Mouse (Mus musculus): ENCODE results near the gene Rgs11. TPM values are rescaled to one million over a fixed set of nuclear protein-coding genes. Genes with fewer than 3 reads are reported as not detected.

Rgs11 gene
- total and polyA plus RNA-seq, 3 experiments, result 0.31 to 3.5 (median 0.34) TPM

DNA sequence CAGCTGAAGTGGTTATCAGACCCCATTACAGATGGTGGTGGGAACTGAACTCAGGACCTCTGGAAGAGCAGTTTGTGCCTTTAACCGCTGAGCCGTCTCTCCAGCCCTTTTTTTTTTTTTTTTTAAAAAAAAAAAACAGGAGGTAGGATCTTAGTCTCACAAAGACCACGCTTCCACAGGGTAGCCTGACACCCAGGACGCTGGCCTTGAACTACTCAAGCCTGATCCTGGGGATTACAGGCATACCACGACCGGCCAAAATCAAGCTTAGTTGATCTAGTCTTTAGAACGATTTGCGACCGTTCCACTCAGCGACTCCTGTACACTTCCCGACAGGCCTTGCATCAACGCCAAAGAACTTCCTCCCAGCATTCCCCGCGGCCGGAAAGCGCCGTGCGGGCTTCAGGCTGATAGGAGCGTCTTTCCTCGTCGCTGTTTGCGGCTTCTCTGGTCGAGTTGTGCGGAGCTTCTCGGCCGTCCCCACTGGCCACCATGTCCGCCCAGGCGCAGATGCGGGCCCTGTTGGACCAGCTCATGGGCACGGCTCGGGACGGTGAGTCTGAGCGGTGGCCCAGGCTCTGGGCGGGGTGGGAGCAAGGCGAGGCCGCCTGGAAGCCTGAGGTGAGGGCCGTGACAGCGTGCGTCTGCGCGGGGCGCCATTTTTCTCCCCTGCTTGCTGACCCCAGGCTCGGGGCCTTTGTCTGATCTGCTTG is 49.9 kb downstream of the Rgs11 start, which contains the start of gene Luc7l:
TSS of gene Luc7l (plus strand) at position 358 of the 713 bp plus-strand sequence.
- no peaks in the 10 kb centered on the region; the same call in 1 of the 2 replicates for H3K79me2 ChIP-seq (replicated peaks; ENCODE audit: control insufficient read depth, insufficient read depth, low read length)
- H3K27me3 ChIP-seq (ENCODE audit: control insufficient read depth, insufficient read depth, low read length), result no peaks in the 10 kb centered on the region
- TF ChIP-seq POLR2A (IDR thresholded peaks at IDR 0.05; ENCODE audit: insufficient read depth, low read depth, low read length) (peak; percentile 96), EP300 (IDR thresholded peaks at IDR 0.05; ENCODE audit: insufficient read depth, low read depth, low read length) (peak; percentile 81), CTCF (IDR thresholded peaks at IDR 0.05) (no peak)
- intact Hi-C loops (cut with DNase I), result loop anchor here (5.0 kb wide), 2 partner anchors 460 to 955 kb away; no protein-coding TSS in a partner anchor
- peaks cover 1% of the 10 kb centered on the region; the same call in 1 of the 2 replicates for H3K4me1 ChIP-seq (ENCODE audit: control insufficient read depth, insufficient read depth, low read length)
- peak within 1 kb of the TSS; percentile 92 for H3K9ac ChIP-seq (ENCODE audit: low read depth, low read length)
- WGBS, result 1% methylated on average over 43 of the region's 43 CpGs
- peak within 1 kb of the TSS; percentile 94 for H3K27ac ChIP-seq
- peaks cover 22% of the 10 kb centered on the region for H3K36me3 ChIP-seq (ENCODE audit: control insufficient read depth, insufficient read depth, low read length)
- DNase-seq, result peak; percentile 96 to 97
- H3K4me3 ChIP-seq, result peak within 1 kb of the TSS; percentile 90

DNA sequence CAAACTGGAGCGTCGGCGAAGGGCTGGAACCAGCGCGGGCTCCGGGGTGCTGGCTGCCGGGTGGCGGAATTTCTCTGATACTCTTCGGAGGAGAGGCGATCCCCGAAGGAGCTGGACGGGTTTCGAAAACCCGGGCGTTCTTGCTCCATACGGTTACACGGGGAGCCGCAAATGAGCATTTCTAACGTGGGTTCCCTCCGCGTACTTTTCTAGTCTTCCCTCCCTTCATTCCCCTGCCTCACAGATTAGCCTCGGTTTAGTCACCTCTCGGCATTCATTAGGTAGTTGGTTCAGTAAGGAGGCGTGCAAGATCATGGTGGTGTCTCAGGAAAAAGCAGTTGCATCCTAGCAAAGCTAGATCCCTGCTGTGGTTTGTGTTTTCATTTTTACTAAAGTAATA is 50.6 kb downstream of the Rgs11 start:
- WGBS, result under 1% methylated on average over 24 of the region's 24 CpGs
- intact Hi-C loops (cut with DNase I), result loop anchor here (5.0 kb wide), 2 partner anchors 459 to 954 kb away; no protein-coding TSS in a partner anchor

DNA sequence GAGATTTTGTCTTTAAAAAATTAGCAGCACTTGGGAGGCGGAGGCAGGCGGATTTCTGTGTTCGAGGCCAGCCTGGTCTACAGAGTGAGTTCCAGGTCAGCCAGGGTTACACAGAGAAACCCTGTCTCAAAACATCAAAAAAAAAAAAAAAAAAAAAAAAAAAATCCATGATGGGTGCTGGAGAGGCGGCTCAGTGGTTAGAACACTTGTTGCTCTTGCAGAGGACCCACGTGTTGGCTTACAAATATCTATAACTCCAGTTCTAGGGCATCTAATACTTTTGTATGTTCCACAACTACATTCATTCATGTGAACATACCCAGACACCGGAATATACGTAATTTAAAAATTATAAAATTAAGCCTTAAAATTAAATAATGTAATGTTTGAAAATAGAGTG is 52.6 kb downstream of the Rgs11 start:
- intact Hi-C loops (cut with DNase I), result no loop called here
- 94% methylated on average over 7 of the region's 7 CpGs for WGBS

More for the DNA sequence above, 50.6 kb downstream of the Rgs11 start:
- no peak for DNase-seq
- H3K27ac ChIP-seq, result peak overlapping the region; percentile 94
- TF ChIP-seq POLR2A (IDR thresholded peaks at IDR 0.05; ENCODE audit: insufficient read depth, low read depth, low read length) (no peak), CTCF (IDR thresholded peaks at IDR 0.05) (no peak), EP300 (IDR thresholded peaks at IDR 0.05; ENCODE audit: insufficient read depth, low read depth, low read length) (no peak)
- H3K4me3 ChIP-seq, result peak overlapping the region; percentile 90
- peaks cover 1% of the 10 kb centered on the region; the same call in 1 of the 2 replicates for H3K4me1 ChIP-seq (ENCODE audit: control insufficient read depth, insufficient read depth, low read length)
- peaks cover 25% of the 10 kb centered on the region for H3K36me3 ChIP-seq (ENCODE audit: control insufficient read depth, insufficient read depth, low read length)
- H3K9ac ChIP-seq (ENCODE audit: low read depth, low read length), result peak overlapping the region; percentile 92
- no peaks in the 10 kb centered on the region for H3K27me3 ChIP-seq (ENCODE audit: control insufficient read depth, insufficient read depth, low read length)
- H3K79me2 ChIP-seq (replicated peaks; ENCODE audit: control insufficient read depth, insufficient read depth, low read length), result no peaks in the 10 kb centered on the region; the same call in 1 of the 2 replicates

More for the DNA sequence above, 52.6 kb downstream of the Rgs11 start:
- Histone ChIP-seq H3K79me2 (replicated peaks; ENCODE audit: control insufficient read depth, insufficient read depth, low read length) (no peaks in the 10 kb centered on the region; the same call in 1 of the 2 replicates), H3K27me3 (ENCODE audit: control insufficient read depth, insufficient read depth, low read length) (no peaks in the 10 kb centered on the region), H3K9ac (ENCODE audit: low read depth, low read length) (no peak overlapping the region), H3K36me3 (ENCODE audit: control insufficient read depth, insufficient read depth, low read length) (peaks cover 25% of the 10 kb centered on the region), H3K27ac (no peak overlapping the region), H3K4me1 (ENCODE audit: control insufficient read depth, insufficient read depth, low read length) (peaks cover 1% of the 10 kb centered on the region; the same call in 1 of the 2 replicates), H3K4me3 (no peak overlapping the region)
- TF ChIP-seq EP300 (IDR thresholded peaks at IDR 0.05; ENCODE audit: insufficient read depth, low read depth, low read length), result no peak
- no peak for TF ChIP-seq CTCF (IDR thresholded peaks at IDR 0.05)
- no peak for TF ChIP-seq POLR2A (IDR thresholded peaks at IDR 0.05; ENCODE audit: insufficient read depth, low read depth, low read length)
- DNase-seq, result no peak

Other genes with a start within 250 kb of the Rgs11 start
- 1 to 10 TPM; 6.1 to 7.4 TPM for gene Capn15, start 217.2 kb upstream of the Rgs11 start, total RNA-seq (2021)
- 15.1 and 15.5 TPM in 2 replicates for gene Capn15, start 217.2 kb upstream of the Rgs11 start, polyA plus RNA-seq (2012; rRNA removed)
- 10 to 100 TPM; 29.7 to 30.5 TPM for gene Rab11fip3, start 133.4 kb upstream of the Rgs11 start, total RNA-seq (2021)
- gene Rab11fip3, start 133.4 kb upstream of the Rgs11 start, polyA plus RNA-seq (2012; rRNA removed), result 29.3 and 33.1 TPM in 2 replicates
- gene Decr2, start 112.6 kb upstream of the Rgs11 start, total RNA-seq (2021), result 1 to 10 TPM; 9.2 to 9.5 TPM
- 13.9 and 23.3 TPM in 2 replicates for gene Decr2, start 112.6 kb upstream of the Rgs11 start, polyA plus RNA-seq (2012; rRNA removed)
- 1 to 10 TPM; 3.7 to 4.4 TPM for gene Nme4, start 107.3 kb upstream of the Rgs11 start, total RNA-seq (2021)
- gene Nme4, start 107.3 kb upstream of the Rgs11 start, polyA plus RNA-seq (2012; rRNA removed), result 13.8 and 21.4 TPM in 2 replicates
- 1 to 10 TPM; 3.8 to 5.3 TPM for gene Tmem8, start 89.7 kb upstream of the Rgs11 start, total RNA-seq (2021)
- 10.5 and 11.6 TPM in 2 replicates for gene Tmem8, start 89.7 kb upstream of the Rgs11 start, polyA plus RNA-seq (2012; rRNA removed)
- gene Mrpl28, start 79.5 kb upstream of the Rgs11 start, total RNA-seq (2021), result 100 to 1,000 TPM; 131 to 154 TPM
- 131 and 156 TPM in 2 replicates for gene Mrpl28, start 79.5 kb upstream of the Rgs11 start, polyA plus RNA-seq (2012; rRNA removed)
- 10 to 100 TPM; 16.5 to 18.2 TPM for gene Axin1, start 64.3 kb upstream of the Rgs11 start, total RNA-seq (2021)
- 7.6 and 9.1 TPM in 2 replicates for gene Axin1, start 64.3 kb upstream of the Rgs11 start, polyA plus RNA-seq (2012; rRNA removed)
- gene Pdia2, start 3.9 kb upstream of the Rgs11 start, total RNA-seq (2021), result not detected
- gene Pdia2, start 3.9 kb upstream of the Rgs11 start, polyA plus RNA-seq (2012; rRNA removed), result not detected in 2 replicates
- gene Arhgdig, start 4.8 kb downstream of the Rgs11 start, total RNA-seq (2021), result under 1 TPM; 0.36 to 0.47 TPM
- gene Arhgdig, start 4.8 kb downstream of the Rgs11 start, polyA plus RNA-seq (2012; rRNA removed), result 1.00 and 1.5 TPM in 2 replicates
- gene Fam234a, start 41.3 kb downstream of the Rgs11 start, total RNA-seq (2021), result 100 to 1,000 TPM; 113 to 128 TPM
- 93.1 and 118 TPM in 2 replicates for gene Fam234a, start 41.3 kb downstream of the Rgs11 start, polyA plus RNA-seq (2012; rRNA removed)
- gene Luc7l, start 49.9 kb downstream of the Rgs11 start, total RNA-seq (2021), result 10 to 100 TPM; 13.2 to 16.3 TPM
- gene Luc7l, start 49.9 kb downstream of the Rgs11 start, polyA plus RNA-seq (2012; rRNA removed), result 13.6 and 22.9 TPM in 2 replicates
- 1 to 10 TPM; 3.9 to 5.0 TPM for gene Neurl1b, start 211.9 kb downstream of the Rgs11 start, total RNA-seq (2021)
- gene Neurl1b, start 211.9 kb downstream of the Rgs11 start, polyA plus RNA-seq (2012; rRNA removed), result 4.6 and 4.7 TPM in 2 replicates

Data from heart, adult 2 months (tissue).